In the genomic region with DNA sequence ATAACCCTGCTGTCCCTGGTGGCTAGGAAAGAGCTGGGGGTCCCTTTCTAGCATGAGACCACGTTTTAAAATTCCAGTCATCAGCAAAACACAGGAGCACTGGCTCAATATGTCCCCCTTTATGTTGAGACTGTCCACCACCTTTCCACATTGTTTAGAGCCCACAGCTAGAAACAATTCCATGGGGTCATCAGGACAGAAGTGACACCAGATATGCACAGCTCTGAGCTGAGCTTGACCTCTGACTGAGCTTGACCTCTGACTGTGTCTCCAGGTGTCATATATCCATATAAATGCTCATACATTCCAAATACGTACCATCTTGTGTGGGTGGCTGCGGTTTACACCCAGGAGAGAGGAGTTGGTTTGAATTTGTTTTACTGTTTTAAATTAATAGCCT, we compare ENCODE assay signal across 28 mouse cellular contexts.
DNase-seq lines count a peak whose midpoint lies in the region; ATAC-seq and TF ChIP-seq lines count a peak whose summit lies in the region.
"Had no signal": no experiment of that assay in that cellular context is flagged by ENCODE, and none has a peak within 500 bp of the region (broad histone marks: within the 10 kb centered on the region; RNA-seq: fewer than 3 reads in every experiment).

No protein-coding gene starts in this region.

- H3K9me3 ChIP-seq in lung, embryonic 14.5 days (ENCODE audit: low read depth, low read length), result no peaks in the 10 kb centered on the region
- H3K9me3 ChIP-seq in liver, embryonic 16.5 days (replicated peaks; ENCODE audit: control insufficient read depth, low read length), result no peaks in the 10 kb centered on the region
- H3K9me3 ChIP-seq: embryonic facial prominence, embryonic 12.5 days; forebrain, embryonic 10.5 days; heart, embryonic 15.5 days; hindbrain, embryonic 15.5 days; limb, embryonic 13.5 days had no signal

- TF ChIP-seq CTCF in lung, embryonic 14.5 days (IDR thresholded peaks at IDR 0.05; ENCODE audit: low read depth), result no peak

- peak; percentile 60 for DNase-seq in heart, adult 11 months
- DNase-seq in heart, adult 18-20 months, result no peak
- DNase-seq in lung, embryonic 14.5 days, result no peak
- no peak for DNase-seq in lung, postnatal 4 days
- no peak for DNase-seq in frontal cortex, postnatal 36 days (ENCODE audit: low spot score in 2 of 2)
- DNase-seq in cerebellum, adult 9-11 months, result no peak
- DNase-seq: adrenal gland, adult 8-10 months; cerebellum, adult 9-10 months; kidney, adult 11 months; kidney, postnatal 36 days; lung, adult 2 months; lung, postnatal 14 days; right cerebral cortex, postnatal 25 days; spleen, adult 18-20 months; thymus, postnatal 25 days had no signal

- no peak overlapping the region for H3K4me3 ChIP-seq in lung, embryonic 14.5 days (ENCODE audit: low read depth, low read length)
- no peak overlapping the region for H3K4me3 ChIP-seq in liver, embryonic 16.5 days (ENCODE audit: low read depth, low read length)
- H3K4me3 ChIP-seq: embryonic facial prominence, embryonic 12.5 days; forebrain, embryonic 10.5 days; heart, embryonic 15.5 days; hindbrain, embryonic 15.5 days; layer of hippocampus, adult 2 months; left cerebral cortex, adult 2 months; limb, embryonic 13.5 days had no signal

- H3K36me3 ChIP-seq in lung, embryonic 14.5 days (ENCODE audit: insufficient read depth), result no peaks in the 10 kb centered on the region
- H3K36me3 ChIP-seq in liver, embryonic 16.5 days (ENCODE audit: control insufficient read depth, insufficient read depth), result no peaks in the 10 kb centered on the region
- H3K36me3 ChIP-seq: embryonic facial prominence, embryonic 12.5 days; forebrain, embryonic 10.5 days; G1E; heart, embryonic 15.5 days; hindbrain, embryonic 15.5 days; limb, embryonic 13.5 days had no signal

- ATAC-seq in lung, embryonic 14.5 days (ENCODE audit: insufficient read depth), result no peak
- no peak for ATAC-seq in liver, embryonic 16.5 days (ENCODE audit: low read depth)
- ATAC-seq: forebrain, embryonic 16.5 days; inflammation-experienced regulatory T-cells, adult 6 months; midbrain, embryonic 16.5 days had no signal

- no peak overlapping the region for H3K4me2 ChIP-seq in lung, embryonic 14.5 days
- H3K4me2 ChIP-seq in liver, embryonic 16.5 days (ENCODE audit: low read depth, low read length), result 0 out of 2 replicates have a peak overlapping the region, but pooled peaks have one; percentile 27
- H3K4me2 ChIP-seq: embryonic facial prominence, embryonic 12.5 days; heart, embryonic 15.5 days; hindbrain, embryonic 15.5 days; limb, embryonic 13.5 days; midbrain, embryonic 11.5 days had no signal

- WGBS in lung, embryonic 14.5 days, result 49% methylated on average over 3 of the region's 3 CpGs
- WGBS in liver, embryonic 16.5 days (ENCODE audit: insufficient replicate concordance), result 70% methylated on average over 3 of the region's 3 CpGs

- H3K27me3 ChIP-seq in lung, embryonic 14.5 days (ENCODE audit: insufficient read depth, low read length), result no peaks in the 10 kb centered on the region
- no peaks in the 10 kb centered on the region for H3K27me3 ChIP-seq in liver, embryonic 16.5 days (ENCODE audit: control insufficient read depth, insufficient read depth, low read depth, low read length)
- H3K27me3 ChIP-seq: embryonic facial prominence, embryonic 12.5 days; heart, embryonic 15.5 days; hindbrain, embryonic 15.5 days; limb, embryonic 13.5 days had no signal

- no peak overlapping the region for H3K9ac ChIP-seq in lung, embryonic 14.5 days
- no peak overlapping the region for H3K9ac ChIP-seq in liver, embryonic 16.5 days (ENCODE audit: low read depth, low read length)
- H3K9ac ChIP-seq: embryonic facial prominence, embryonic 12.5 days; heart, embryonic 15.5 days; hindbrain, embryonic 15.5 days; limb, embryonic 13.5 days had no signal

- H3K27ac ChIP-seq in lung, embryonic 14.5 days (ENCODE audit: low read depth), result peak overlapping the region; percentile 46; the same call in 1 of the 2 replicates
- peak overlapping the region; percentile 64 for H3K27ac ChIP-seq in liver, embryonic 16.5 days (ENCODE audit: low read length)
- H3K27ac ChIP-seq: embryonic facial prominence, embryonic 12.5 days; forebrain, embryonic 10.5 days; heart, embryonic 15.5 days; hindbrain, embryonic 15.5 days; layer of hippocampus, adult 2 months; left cerebral cortex, adult 2 months; limb, embryonic 13.5 days had no signal

- no peaks in the 10 kb centered on the region; the same call in 1 of the 2 replicates for H3K4me1 ChIP-seq in lung, embryonic 14.5 days (ENCODE audit: insufficient read depth)
- H3K4me1 ChIP-seq in liver, embryonic 16.5 days (ENCODE audit: control insufficient read depth, low read depth, low read length), result peaks cover 28% of the 10 kb centered on the region
- H3K4me1 ChIP-seq: embryonic facial prominence, embryonic 12.5 days; forebrain, embryonic 10.5 days; heart, embryonic 15.5 days; hindbrain, embryonic 15.5 days; limb, embryonic 13.5 days had no signal
